Mouse (Mus musculus): ENCODE data around the gene Dars. TPM values are rescaled to one million over a fixed set of nuclear protein-coding genes. Genes with fewer than 3 reads are reported as not detected.

Dars gene
- 73.4 and 75.2 TPM in 2 replicates for polyA plus RNA-seq (2015; fragmentation: Nextera tagmentation; extraction: Ambion mirVana)

DNA sequence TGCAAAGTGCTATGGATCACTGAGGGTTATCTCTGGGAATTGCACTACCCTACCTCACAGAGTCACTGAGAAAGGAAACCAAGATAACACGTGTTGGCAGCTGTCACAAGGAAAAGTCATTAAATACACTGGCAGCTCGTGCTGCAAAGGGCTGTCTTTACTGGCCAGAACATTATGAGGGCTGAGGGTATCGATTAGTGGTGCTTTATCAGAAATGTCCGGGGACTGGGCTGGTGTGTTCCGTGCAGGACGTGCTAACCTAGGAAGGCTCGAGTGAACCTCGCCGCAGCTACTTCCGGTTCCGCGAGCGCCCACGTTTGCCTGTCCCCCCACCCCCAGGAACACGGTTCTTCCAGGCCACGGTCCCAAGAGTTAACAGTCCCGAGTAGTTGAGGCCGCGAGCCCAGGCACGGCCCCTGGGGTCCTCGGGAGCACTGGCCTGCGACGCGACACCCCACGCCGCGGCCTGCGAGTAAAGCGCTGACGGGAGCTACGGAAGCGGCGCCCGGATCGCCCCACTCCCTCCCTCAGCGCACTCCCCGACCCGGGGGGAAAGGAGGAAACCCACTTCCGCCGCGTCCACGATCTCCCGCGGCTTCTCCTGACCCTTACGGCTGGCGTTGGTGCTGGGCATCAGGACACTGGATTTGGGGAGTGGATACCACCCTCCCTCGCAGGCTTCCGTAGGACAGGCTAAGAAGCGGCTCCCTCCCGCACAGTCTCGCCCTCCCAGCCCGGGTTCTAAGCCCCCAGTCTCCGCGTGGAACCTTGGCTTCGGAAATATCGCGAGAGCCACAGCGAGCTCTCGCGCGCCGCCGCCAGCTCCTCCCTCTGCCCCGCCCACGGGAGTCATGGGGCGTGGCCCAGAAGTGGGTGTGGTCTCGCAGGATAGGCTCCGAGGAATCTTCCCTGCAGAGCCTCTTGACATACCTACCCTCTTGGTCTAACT, at the start of gene Dars:
Gene Dars (minus strand): TSS at position 785 of the 949 bp plus-strand sequence.
- Histone ChIP-seq H3K4me3 (ENCODE audit: low read depth, low read length) (peak within 1 kb of the TSS; percentile 94), H3K36me3 (replicated peaks; ENCODE audit: insufficient read depth, low read length) (peaks cover 14% of the 10 kb centered on the region), H3K27me3 (ENCODE audit: insufficient read depth, low read length) (no peaks in the 10 kb centered on the region), H3K4me1 (ENCODE audit: insufficient read depth) (peaks cover 12% of the 10 kb centered on the region), H3K9ac (replicated peaks) (peak within 1 kb of the TSS; percentile 99), H3K4me2 (ENCODE audit: low read depth, low read length) (peak within 1 kb of the TSS; percentile 71), H3K9me3 (ENCODE audit: low read length) (no peaks in the 10 kb centered on the region), H3K27ac (ENCODE audit: low read depth) (peak within 1 kb of the TSS; percentile 99)
- ATAC-seq = peak; percentile 92
- WGBS (ENCODE audit: insufficient replicate concordance) = under 1% methylated on average over 68 of the region's 68 CpGs
- peak; percentile 98 for DNase-seq
- peak; percentile 80 for TF ChIP-seq EP300 (IDR thresholded peaks at IDR 0.05; ENCODE audit: low read depth)
- TF ChIP-seq CTCF (IDR thresholded peaks at IDR 0.05; ENCODE audit: low read depth) = no peak

DNA sequence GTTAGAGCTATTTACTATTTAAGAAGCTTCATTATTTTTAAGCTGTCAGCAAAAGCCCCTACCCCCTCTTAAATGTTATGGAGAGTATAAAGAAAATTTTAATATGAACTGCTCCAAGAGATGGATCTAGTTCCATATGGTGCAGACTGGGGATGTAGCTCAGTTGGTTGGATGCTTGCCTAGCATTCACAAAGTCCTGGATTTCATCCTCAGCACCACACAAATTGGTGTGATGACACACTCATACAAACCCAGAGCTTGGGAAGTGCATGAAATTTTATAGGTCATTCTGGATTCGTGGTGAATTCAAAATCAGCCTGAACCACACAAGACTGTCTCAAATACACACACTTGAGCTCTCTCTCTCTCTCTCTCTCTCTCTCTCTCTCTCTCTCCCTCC, 49.7 kb upstream of the Dars start:
- no peak for ATAC-seq
- 35% methylated on average over 1 of the region's 1 CpGs for WGBS (ENCODE audit: insufficient replicate concordance)
- no peak overlapping the region for H3K4me2 ChIP-seq (ENCODE audit: low read depth, low read length)
- H3K4me1 ChIP-seq (ENCODE audit: insufficient read depth) = peaks cover 4% of the 10 kb centered on the region; the same call in 1 of the 2 replicates
- H3K27me3 ChIP-seq (ENCODE audit: insufficient read depth, low read length) = no peaks in the 10 kb centered on the region; the same call in 1 of the 2 replicates
- H3K27ac ChIP-seq (ENCODE audit: low read depth) = no peak overlapping the region
- no peaks in the 10 kb centered on the region for H3K9me3 ChIP-seq (ENCODE audit: low read length)
- no peak overlapping the region for H3K9ac ChIP-seq (replicated peaks)
- no peak for DNase-seq
- no peaks in the 10 kb centered on the region for H3K36me3 ChIP-seq (replicated peaks; ENCODE audit: insufficient read depth, low read length)
- no peak for TF ChIP-seq EP300 (IDR thresholded peaks at IDR 0.05; ENCODE audit: low read depth)
- TF ChIP-seq CTCF (IDR thresholded peaks at IDR 0.05; ENCODE audit: low read depth) = no peak
- no peak overlapping the region for H3K4me3 ChIP-seq (ENCODE audit: low read depth, low read length)

DNA sequence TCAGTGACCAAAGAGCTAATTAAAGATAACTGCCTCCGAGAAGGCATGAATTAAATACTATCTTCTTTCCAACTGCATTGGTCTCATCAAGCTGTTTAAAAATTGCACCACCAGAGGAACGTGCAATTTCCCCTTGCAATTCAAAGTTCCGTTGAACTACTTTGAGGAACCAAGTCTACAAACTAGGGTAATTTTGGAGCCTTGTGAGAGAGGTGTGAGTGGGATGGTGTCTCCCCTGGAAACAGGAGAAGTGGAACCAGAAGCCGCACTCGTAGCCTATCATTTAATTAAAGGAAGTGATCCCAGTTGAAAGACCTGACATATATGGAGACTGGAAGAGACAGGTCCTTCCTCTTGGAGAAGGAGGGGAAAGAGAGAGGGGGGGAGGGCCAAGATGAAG, 46.3 kb upstream of the Dars start:
- Histone ChIP-seq H3K36me3 (replicated peaks; ENCODE audit: insufficient read depth, low read length) (no peaks in the 10 kb centered on the region), H3K9me3 (ENCODE audit: low read length) (no peaks in the 10 kb centered on the region), H3K4me3 (ENCODE audit: low read depth, low read length) (no peak overlapping the region), H3K4me1 (ENCODE audit: insufficient read depth) (peaks cover 4% of the 10 kb centered on the region; the same call in 1 of the 2 replicates), H3K27me3 (ENCODE audit: insufficient read depth, low read length) (no peaks in the 10 kb centered on the region), H3K9ac (replicated peaks) (no peak overlapping the region), H3K4me2 (ENCODE audit: low read depth, low read length) (0 out of 2 replicates have a peak overlapping the region, but pooled peaks have one; percentile 9), H3K27ac (ENCODE audit: low read depth) (peak overlapping the region; percentile 48)
- whole genome bisulfite sequencing (ENCODE audit: insufficient replicate concordance) = 38% methylated on average over 5 of the region's 5 CpGs
- no peak for TF ChIP-seq CTCF (IDR thresholded peaks at IDR 0.05; ENCODE audit: low read depth)
- TF ChIP-seq EP300 (IDR thresholded peaks at IDR 0.05; ENCODE audit: low read depth) = no peak
- ATAC-seq (no peak), DNase-seq (no peak)

DNA sequence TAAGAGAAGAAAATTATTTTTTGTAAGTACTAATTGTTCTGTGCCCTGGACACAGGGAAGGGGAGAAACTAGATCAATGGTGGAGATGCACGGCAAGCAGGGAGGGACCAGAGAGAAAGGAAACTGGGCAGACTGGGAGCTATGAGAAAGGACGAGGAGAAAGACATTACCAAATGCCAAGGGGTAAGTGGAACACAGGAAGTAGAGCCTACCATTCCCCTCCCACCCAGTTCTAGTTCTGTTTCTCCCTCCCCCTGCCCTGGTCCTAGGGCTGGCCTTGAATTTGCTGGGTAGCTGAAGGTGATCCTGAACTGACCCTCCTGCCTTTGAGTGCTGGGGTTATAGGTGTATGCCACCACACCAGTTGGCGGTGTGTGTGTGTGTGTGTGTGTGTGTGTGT, 45.2 kb upstream of the Dars start:
- H3K36me3 ChIP-seq (replicated peaks; ENCODE audit: insufficient read depth, low read length) = no peaks in the 10 kb centered on the region
- H3K27ac ChIP-seq (ENCODE audit: low read depth) = peak overlapping the region; percentile 51; the same call in 1 of the 2 replicates
- H3K4me1 ChIP-seq (ENCODE audit: insufficient read depth) = peaks cover 4% of the 10 kb centered on the region; the same call in 1 of the 2 replicates
- no peaks in the 10 kb centered on the region for H3K9me3 ChIP-seq (ENCODE audit: low read length)
- no peak for ATAC-seq
- 66% methylated on average over 3 of the region's 3 CpGs for WGBS (ENCODE audit: insufficient replicate concordance)
- no peak for DNase-seq
- no peak overlapping the region for H3K4me3 ChIP-seq (ENCODE audit: low read depth, low read length)
- no peak overlapping the region for H3K9ac ChIP-seq (replicated peaks)
- no peak for TF ChIP-seq EP300 (IDR thresholded peaks at IDR 0.05; ENCODE audit: low read depth)
- no peak for TF ChIP-seq CTCF (IDR thresholded peaks at IDR 0.05; ENCODE audit: low read depth)
- H3K27me3 ChIP-seq (ENCODE audit: insufficient read depth, low read length) = no peaks in the 10 kb centered on the region
- H3K4me2 ChIP-seq (ENCODE audit: low read depth, low read length) = no peak overlapping the region

DNA sequence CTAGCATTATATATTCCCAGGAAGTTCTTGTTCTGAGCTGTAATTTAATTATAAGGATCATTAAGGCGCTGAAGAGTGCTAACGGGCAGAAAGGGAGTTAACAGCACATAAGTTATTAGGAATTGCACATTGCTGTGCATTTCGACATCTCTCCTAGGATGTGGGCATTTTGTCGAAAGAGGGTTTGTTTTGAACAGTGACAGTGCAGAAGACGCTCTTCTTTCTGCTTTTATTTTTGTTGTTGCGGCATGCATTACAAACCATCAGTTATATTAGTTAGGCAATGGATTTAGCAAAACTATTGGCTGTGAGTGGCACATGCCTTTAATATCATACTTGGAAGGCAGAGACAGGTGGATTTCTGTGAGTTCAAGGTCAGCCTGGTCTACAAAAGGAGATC, 43.6 kb upstream of the Dars start:
- Histone ChIP-seq H3K4me3 (ENCODE audit: low read depth, low read length) (no peak overlapping the region), H3K9ac (replicated peaks) (no peak overlapping the region), H3K4me2 (ENCODE audit: low read depth, low read length) (no peak overlapping the region), H3K27ac (ENCODE audit: low read depth) (peak overlapping the region; percentile 41; the same call in 1 of the 2 replicates), H3K27me3 (ENCODE audit: insufficient read depth, low read length) (no peaks in the 10 kb centered on the region), H3K36me3 (replicated peaks; ENCODE audit: insufficient read depth, low read length) (no peaks in the 10 kb centered on the region), H3K9me3 (ENCODE audit: low read length) (no peaks in the 10 kb centered on the region), H3K4me1 (ENCODE audit: insufficient read depth) (peaks cover 4% of the 10 kb centered on the region; the same call in 1 of the 2 replicates)
- ATAC-seq (no peak), DNase-seq (no peak)
- 76% methylated on average over 6 of the region's 6 CpGs for WGBS (ENCODE audit: insufficient replicate concordance)
- no peak for TF ChIP-seq EP300 (IDR thresholded peaks at IDR 0.05; ENCODE audit: low read depth)
- no peak for TF ChIP-seq CTCF (IDR thresholded peaks at IDR 0.05; ENCODE audit: low read depth)

DNA sequence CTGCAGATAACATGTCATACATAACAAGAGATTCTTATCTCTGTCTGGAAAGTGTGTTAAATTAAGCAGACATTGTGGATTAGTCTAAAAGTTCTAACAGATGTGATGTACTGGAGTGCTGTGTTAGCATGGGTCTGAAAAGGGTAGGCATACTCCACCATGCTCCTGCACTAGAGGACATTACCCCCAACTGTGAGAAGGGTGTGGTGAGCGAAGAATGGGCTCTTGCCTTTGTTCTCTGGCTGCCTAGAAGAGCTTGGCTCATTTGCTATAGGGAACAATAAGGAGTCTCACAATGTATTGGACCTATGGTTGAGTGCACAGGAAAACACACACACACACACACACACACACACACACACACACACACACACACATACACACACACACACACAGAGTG, 42.3 kb upstream of the Dars start:
- no peak for ATAC-seq

More for the DNA sequence above, 42.3 kb upstream of the Dars start:
- no peak for TF ChIP-seq EP300 (IDR thresholded peaks at IDR 0.05; ENCODE audit: low read depth)
- no peak for TF ChIP-seq CTCF (IDR thresholded peaks at IDR 0.05; ENCODE audit: low read depth)
- DNase-seq = no peak
- Histone ChIP-seq H3K9ac (replicated peaks) (no peak overlapping the region), H3K36me3 (replicated peaks; ENCODE audit: insufficient read depth, low read length) (no peaks in the 10 kb centered on the region), H3K27me3 (ENCODE audit: insufficient read depth, low read length) (no peaks in the 10 kb centered on the region), H3K9me3 (ENCODE audit: low read length) (no peaks in the 10 kb centered on the region), H3K4me1 (ENCODE audit: insufficient read depth) (peaks cover 4% of the 10 kb centered on the region; the same call in 1 of the 2 replicates), H3K27ac (ENCODE audit: low read depth) (no peak overlapping the region), H3K4me3 (ENCODE audit: low read depth, low read length) (no peak overlapping the region), H3K4me2 (ENCODE audit: low read depth, low read length) (no peak overlapping the region)
- 48% methylated on average over 1 of the region's 1 CpGs for WGBS (ENCODE audit: insufficient replicate concordance)

Measured in liver, postnatal 0 days (tissue).